ENCODE assay signal across 19 mouse cellular contexts in genomic region chrX:36972951-36973471, GRCm38 (mm10). TPM values are rescaled to one million over a fixed set of nuclear protein-coding genes. Genes with fewer than 3 reads are reported as not detected.
DNase-seq lines count a peak whose midpoint lies in the region; ATAC-seq and TF ChIP-seq lines count a peak whose summit lies in the region.
"Had no signal": no experiment of that assay in that cellular context is flagged by ENCODE, and none has a peak within 500 bp of the region (broad histone marks: within the 10 kb centered on the region; RNA-seq: fewer than 3 reads in every experiment).

No protein-coding gene starts in this region.

- no peaks in the 10 kb centered on the region for H3K4me1 ChIP-seq in forebrain, embryonic 14.5 days (ENCODE audit: control insufficient read depth, insufficient read depth, low read length)
- H3K4me1 ChIP-seq in forebrain, postnatal 0 days (ENCODE audit: insufficient read depth): no peaks in the 10 kb centered on the region
- no peaks in the 10 kb centered on the region for H3K4me1 ChIP-seq in liver, postnatal 0 days (ENCODE audit: insufficient read depth)
- H3K4me1 ChIP-seq in liver, embryonic 11.5 days (replicated peaks; ENCODE audit: control insufficient read depth, insufficient read depth, low read length): no peaks in the 10 kb centered on the region
- H3K4me1 ChIP-seq in stomach, postnatal 0 days (replicated peaks; ENCODE audit: control insufficient read depth, insufficient read depth): no peaks in the 10 kb centered on the region
- H3K4me1 ChIP-seq: embryonic facial prominence, embryonic 10.5 days; limb, embryonic 15.5 days; neural tube, embryonic 12.5 days had no signal

- no peak overlapping the region for H3K9ac ChIP-seq in forebrain, embryonic 14.5 days (ENCODE audit: low read length)
- no peak overlapping the region for H3K9ac ChIP-seq in forebrain, postnatal 0 days
- H3K9ac ChIP-seq in liver, postnatal 0 days (replicated peaks): no peak overlapping the region
- no peak overlapping the region for H3K9ac ChIP-seq in liver, embryonic 11.5 days (ENCODE audit: low read depth, low read length)
- no peak overlapping the region for H3K9ac ChIP-seq in stomach, postnatal 0 days (ENCODE audit: low read length)
- H3K9ac ChIP-seq: limb, embryonic 15.5 days; neural tube, embryonic 12.5 days had no signal

- peak; percentile 66 for DNase-seq in forebrain, embryonic 14.5 days (ENCODE audit: low spot score)
- DNase-seq in forebrain, postnatal 0 days: no peak
- peak; percentile 54 for DNase-seq in liver, postnatal 0 days
- no peak for DNase-seq in liver, embryonic 11.5 days (ENCODE audit: low spot score)
- DNase-seq in brain, embryonic 14.5 days (ENCODE audit: low read depth): peak; percentile 69
- peak; percentile 41 for DNase-seq in stomach, postnatal 0 days (ENCODE audit: low spot score)
- DNase-seq in embryo, embryonic 10 days (ENCODE audit: low spot score): no peak
- DNase-seq: cerebellum, postnatal 14 days; gastrocnemius, adult 2 months; kidney, adult 11 months; kidney, postnatal 14 days; layer of hippocampus, adult 9-11 months; lung, postnatal 14 days; thymus, adult 18-20 months had no signal

- TF ChIP-seq CTCF in forebrain, postnatal 0 days (IDR thresholded peaks at IDR 0.05; ENCODE audit: low read depth): no peak
- TF ChIP-seq CTCF in liver, postnatal 0 days (IDR thresholded peaks at IDR 0.05; ENCODE audit: low read depth): no peak
- TF ChIP-seq CTCF in brain, embryonic 14.5 days (IDR thresholded peaks at IDR 0.05; ENCODE audit: borderline replicate concordance, extremely low read depth, insufficient read depth, insufficient read length): no peak
- TF ChIP-seq CTCF in stomach, postnatal 0 days (IDR thresholded peaks at IDR 0.05; ENCODE audit: low read depth): no peak

- H3K9me3 ChIP-seq in forebrain, embryonic 14.5 days (replicated peaks; ENCODE audit: control insufficient read depth, low read length): no peaks in the 10 kb centered on the region
- no peaks in the 10 kb centered on the region for H3K9me3 ChIP-seq in forebrain, postnatal 0 days (ENCODE audit: low read length)
- no peaks in the 10 kb centered on the region for H3K9me3 ChIP-seq in liver, postnatal 0 days (ENCODE audit: low read length)
- H3K9me3 ChIP-seq in liver, embryonic 11.5 days (ENCODE audit: control insufficient read depth, low read length): no peaks in the 10 kb centered on the region
- H3K9me3 ChIP-seq in stomach, postnatal 0 days (ENCODE audit: control insufficient read depth, low read length): no peaks in the 10 kb centered on the region
- H3K9me3 ChIP-seq: embryonic facial prominence, embryonic 10.5 days; G1E; limb, embryonic 15.5 days; neural tube, embryonic 12.5 days had no signal

- H3K27me3 ChIP-seq in forebrain, embryonic 14.5 days (replicated peaks; ENCODE audit: control insufficient read depth, insufficient read depth, low read length): no peaks in the 10 kb centered on the region
- H3K27me3 ChIP-seq in forebrain, postnatal 0 days (ENCODE audit: insufficient read depth, low read length): no peaks in the 10 kb centered on the region
- no peaks in the 10 kb centered on the region for H3K27me3 ChIP-seq in liver, postnatal 0 days (ENCODE audit: insufficient read depth, low read length)
- H3K27me3 ChIP-seq in liver, embryonic 11.5 days (replicated peaks; ENCODE audit: control insufficient read depth, insufficient read depth, low read length): no peaks in the 10 kb centered on the region
- H3K27me3 ChIP-seq in stomach, postnatal 0 days (ENCODE audit: control insufficient read depth, insufficient read depth, low read length): no peaks in the 10 kb centered on the region
- H3K27me3 ChIP-seq: limb, embryonic 15.5 days; neural tube, embryonic 12.5 days had no signal

- no peak overlapping the region for H3K27ac ChIP-seq in forebrain, embryonic 14.5 days (ENCODE audit: low read depth, low read length)
- H3K27ac ChIP-seq in forebrain, postnatal 0 days (ENCODE audit: low read depth, low read length): no peak overlapping the region
- H3K27ac ChIP-seq in liver, postnatal 0 days (ENCODE audit: low read depth): no peak overlapping the region
- no peak overlapping the region for H3K27ac ChIP-seq in liver, embryonic 11.5 days (ENCODE audit: low read depth, low read length)
- no peak overlapping the region for H3K27ac ChIP-seq in stomach, postnatal 0 days (replicated peaks)
- H3K27ac ChIP-seq: embryonic facial prominence, embryonic 10.5 days; gastrocnemius, adult 2 months; limb, embryonic 15.5 days; neural tube, embryonic 12.5 days had no signal

- no peak overlapping the region for H3K4me3 ChIP-seq in forebrain, embryonic 14.5 days (ENCODE audit: low read depth, low read length)
- H3K4me3 ChIP-seq in forebrain, postnatal 0 days (ENCODE audit: low read depth, low read length): no peak overlapping the region
- no peak overlapping the region for H3K4me3 ChIP-seq in liver, postnatal 0 days (ENCODE audit: low read depth, low read length)
- H3K4me3 ChIP-seq in liver, embryonic 11.5 days (ENCODE audit: low read depth, low read length): no peak overlapping the region
- no peak overlapping the region for H3K4me3 ChIP-seq in stomach, postnatal 0 days (ENCODE audit: low read depth, low read length)
- H3K4me3 ChIP-seq: embryonic facial prominence, embryonic 10.5 days; gastrocnemius, adult 2 months; limb, embryonic 15.5 days; neural tube, embryonic 12.5 days had no signal

- TF ChIP-seq POLR2A in brain, embryonic 14.5 days (IDR thresholded peaks at IDR 0.05; ENCODE audit: borderline replicate concordance, extremely low read depth, insufficient read depth, insufficient read length, poor library complexity, severe bottlenecking): no peak

- no peak for ATAC-seq in forebrain, embryonic 14.5 days
- ATAC-seq in forebrain, postnatal 0 days: no peak; the same call in 1 of the 2 replicates
- peak; percentile 90 for ATAC-seq in liver, postnatal 0 days
- ATAC-seq in liver, embryonic 11.5 days (replicated peaks; ENCODE audit: low FRiP score): no peak
- no peak for ATAC-seq in stomach, postnatal 0 days (ENCODE audit: low FRiP score, low TSS enrichment)
- ATAC-seq: hindbrain, embryonic 16.5 days had no signal

- 63% methylated on average over 5 of the region's 5 CpGs for whole genome bisulfite sequencing in forebrain, embryonic 14.5 days
- WGBS in forebrain, postnatal 0 days: 66% methylated on average over 5 of the region's 5 CpGs
- 62% methylated on average over 5 of the region's 5 CpGs for WGBS in liver, postnatal 0 days (ENCODE audit: insufficient replicate concordance)
- 82% methylated on average over 5 of the region's 5 CpGs for WGBS in liver, embryonic 11.5 days
- 49% methylated on average over 5 of the region's 5 CpGs for WGBS in stomach, postnatal 0 days

- TF ChIP-seq EP300 in liver, postnatal 0 days (IDR thresholded peaks at IDR 0.05; ENCODE audit: low read depth): no peak
- no peak for TF ChIP-seq EP300 in stomach, postnatal 0 days (optimal IDR thresholded peaks at IDR 0.05)

- no peaks in the 10 kb centered on the region for H3K36me3 ChIP-seq in forebrain, embryonic 14.5 days (ENCODE audit: control insufficient read depth, insufficient read depth, low read length)
- H3K36me3 ChIP-seq in forebrain, postnatal 0 days (ENCODE audit: insufficient read depth): no peaks in the 10 kb centered on the region
- no peaks in the 10 kb centered on the region for H3K36me3 ChIP-seq in liver, postnatal 0 days (replicated peaks; ENCODE audit: insufficient read depth, low read length)
- no peaks in the 10 kb centered on the region for H3K36me3 ChIP-seq in liver, embryonic 11.5 days (ENCODE audit: control insufficient read depth, insufficient read depth, low read length)
- H3K36me3 ChIP-seq in stomach, postnatal 0 days (ENCODE audit: control insufficient read depth, insufficient read depth, low read length): no peaks in the 10 kb centered on the region
- H3K36me3 ChIP-seq: limb, embryonic 15.5 days; neural tube, embryonic 12.5 days had no signal

- H3K4me2 ChIP-seq in forebrain, embryonic 14.5 days (ENCODE audit: low read length): no peak overlapping the region
- no peak overlapping the region for H3K4me2 ChIP-seq in forebrain, postnatal 0 days (ENCODE audit: low read depth)
- no peak overlapping the region for H3K4me2 ChIP-seq in liver, postnatal 0 days (ENCODE audit: low read depth, low read length)
- no peak overlapping the region for H3K4me2 ChIP-seq in liver, embryonic 11.5 days
- H3K4me2 ChIP-seq in stomach, postnatal 0 days (replicated peaks; ENCODE audit: low read depth): no peak overlapping the region
- H3K4me2 ChIP-seq: limb, embryonic 15.5 days; neural tube, embryonic 12.5 days had no signal

RNA-seq across cellular contexts. Expression of gene Sept6, which starts 18.6 kb away (rescaled TPM):
- 49.3 and 60.5 TPM in 2 replicates for polyA plus RNA-seq in forebrain, embryonic 14.5 days (2014; fragmentation: Nextera tagmentation; extraction: Ambion mirVana)
- total RNA-seq in forebrain, postnatal 0 days (2014; rRNA removed): 98.6 and 101 TPM in 2 replicates
- 59.1 and 60.8 TPM in 2 replicates for polyA plus RNA-seq in forebrain, postnatal 0 days (2015; fragmentation: Nextera tagmentation; extraction: Ambion mirVana)
- polyA plus RNA-seq in liver, postnatal 0 days (2015; fragmentation: Nextera tagmentation; extraction: Ambion mirVana): 3.4 TPM in 2 replicates
- 13.5 and 14.1 TPM in 2 replicates for polyA plus RNA-seq in liver, embryonic 11.5 days (2014; fragmentation: Nextera tagmentation; extraction: Ambion mirVana)
- 54.2 and 61.6 TPM in 2 replicates for polyA plus RNA-seq in brain, embryonic 14.5 days (2012; rRNA removed)
- 7.7 and 8.1 TPM in 2 replicates for polyA plus RNA-seq in stomach, postnatal 0 days (2015; fragmentation: Nextera tagmentation; extraction: Ambion mirVana)

Comparison
In these comparisons a context has a peak if more than half of its experiments do, and no peak if none do; other contexts are left out.
1. DNase-seq: peak in forebrain, embryonic 14.5 days (single experiment), liver, postnatal 0 days (single experiment), brain, embryonic 14.5 days (single experiment) and stomach, postnatal 0 days (single experiment); none in forebrain, postnatal 0 days (single experiment), liver, embryonic 11.5 days (single experiment) and embryo, embryonic 10 days (single experiment).